Mouse (Mus musculus): Measurements from ENCODE around the gene Pla2g16.

Gene Pla2g16

DNA sequence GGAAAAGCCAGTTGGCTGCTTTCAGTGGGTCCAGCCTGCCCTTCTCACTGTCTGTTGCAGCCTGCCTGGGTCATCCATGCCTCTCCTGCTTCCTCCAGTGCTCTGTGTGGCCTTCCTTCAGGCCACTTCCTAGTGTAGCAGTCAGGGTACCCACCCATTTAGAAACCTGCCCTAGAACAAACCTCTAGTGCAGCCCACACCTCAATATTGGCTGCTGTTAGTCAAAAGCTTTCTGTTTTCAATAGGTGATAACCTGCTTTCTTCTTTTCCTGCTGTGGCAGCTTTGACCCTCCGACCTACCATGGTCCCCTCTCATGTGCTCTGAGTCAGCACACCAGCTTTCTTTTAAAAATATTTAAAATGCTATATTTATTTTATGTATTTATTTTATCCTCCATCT lies 7.2 kb downstream of the Pla2g16 start:
- DNase-seq (ENCODE audit: low read depth) = no peak

GRCm38 (mm10) chr19:7566826-7567225 lies 9.6 kb downstream of the Pla2g16 start:
- DNase-seq (ENCODE audit: low read depth) = no peak

DNA sequence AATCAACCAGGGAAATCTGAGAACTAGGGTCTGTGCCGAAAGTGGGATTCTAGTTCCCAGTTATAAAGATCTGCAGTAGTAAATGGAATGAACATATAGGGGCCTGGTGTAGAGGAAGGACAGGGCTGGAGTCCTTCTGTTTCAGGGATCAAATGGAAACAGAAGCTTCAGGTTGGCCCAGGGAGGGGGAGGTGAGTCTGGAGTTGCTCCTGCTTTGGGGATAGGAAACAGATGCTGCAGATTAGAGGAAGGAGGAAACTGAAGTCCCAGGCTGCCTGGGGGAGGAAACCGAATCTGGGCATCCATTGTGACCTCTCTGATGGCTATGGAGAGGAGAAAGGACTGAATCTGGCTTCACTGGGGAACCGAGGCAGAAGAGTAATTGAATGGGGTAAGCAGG lies 11.1 kb downstream of the Pla2g16 start:
- no peak for DNase-seq (ENCODE audit: low read depth)

GRCm38 (mm10) chr19:7569650-7570049 lies 12.4 kb downstream of the Pla2g16 start:
- no peak for DNase-seq (ENCODE audit: low read depth)

- DNase-seq (ENCODE audit: low read depth) = no peak
Observed at GRCm38 (mm10) chr19:7576180-7576579, 18.9 kb downstream of the Pla2g16 start.

- DNase-seq (ENCODE audit: low read depth) = no peak
Observed at GRCm38 (mm10) chr19:7577710-7578109, 20.5 kb downstream of the Pla2g16 start.

GRCm38 (mm10) chr19:7581042-7581441 lies 23.8 kb downstream of the Pla2g16 start:
- DNase-seq (ENCODE audit: low read depth) = no peak

DNA sequence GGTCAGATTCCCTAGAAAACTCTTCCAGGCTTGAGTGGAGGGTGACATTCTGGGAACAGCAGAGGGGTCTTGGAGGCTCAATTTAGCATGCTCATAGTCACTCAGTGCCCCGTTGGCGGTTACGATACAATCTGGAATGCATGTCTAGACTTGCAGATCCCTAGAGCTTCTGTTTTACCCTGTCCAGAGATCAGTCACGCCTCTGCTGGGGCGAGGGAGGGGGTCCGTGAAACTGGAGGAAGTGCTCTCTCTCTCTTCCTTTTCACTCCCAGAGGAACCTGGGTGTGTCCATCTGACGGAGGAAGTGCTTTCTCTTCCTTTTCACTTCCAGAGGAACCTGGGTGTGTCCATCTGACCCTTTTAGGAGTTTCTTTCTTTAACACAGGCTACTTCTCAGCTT lies 25.8 kb downstream of the Pla2g16 start:
- no peak for DNase-seq (ENCODE audit: low read depth)

DNA sequence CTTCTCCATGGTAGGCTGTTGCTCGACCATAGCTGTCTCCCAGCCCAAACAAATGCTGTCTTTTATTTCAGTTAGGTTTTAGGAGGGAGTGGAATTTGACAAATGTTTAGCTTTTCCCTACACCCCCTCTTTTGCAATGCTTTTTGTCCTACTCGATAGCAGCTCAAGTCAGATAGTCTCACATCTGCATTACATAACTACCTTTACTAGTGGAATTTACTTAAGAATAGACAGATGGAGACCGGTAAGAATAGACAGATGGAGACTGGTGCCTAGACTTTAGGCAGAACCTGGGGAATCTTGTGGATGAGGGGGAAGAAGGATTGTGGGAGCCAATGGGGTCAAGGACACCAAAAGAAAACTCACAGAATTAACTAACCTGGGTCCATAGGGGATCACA lies 26.3 kb downstream of the Pla2g16 start:
- DNase-seq (ENCODE audit: low read depth) = no peak

- DNase-seq (ENCODE audit: low read depth) = no peak
Observed at GRCm38 (mm10) chr19:7585279-7585678, 28.0 kb downstream of the Pla2g16 start.

DNA sequence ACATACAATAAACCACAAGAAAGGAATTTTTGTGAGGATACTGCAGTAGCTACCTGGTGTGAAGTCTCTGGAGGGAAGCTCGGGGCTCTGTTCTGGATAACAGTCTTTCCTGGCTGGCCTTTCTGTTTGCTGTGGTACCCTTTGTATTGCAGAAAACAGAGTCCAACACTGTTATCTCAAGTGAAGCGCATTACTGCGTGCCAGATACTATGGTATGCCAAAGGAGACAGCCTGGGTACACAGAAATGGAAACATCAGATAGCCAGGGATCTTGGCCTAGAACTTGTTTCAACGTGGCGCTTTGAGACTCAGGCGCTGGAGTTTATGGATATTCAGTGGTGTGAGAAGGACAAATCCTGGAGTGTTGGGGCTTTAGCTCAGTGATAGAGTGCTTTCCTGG lies 28.5 kb downstream of the Pla2g16 start:
- DNase-seq (ENCODE audit: low read depth) = no peak

- DNase-seq (ENCODE audit: low read depth) = no peak
Observed at GRCm38 (mm10) chr19:7590795-7591194, 33.5 kb downstream of the Pla2g16 start.

GRCm38 (mm10) chr19:7592018-7592417 lies 34.8 kb downstream of the Pla2g16 start:
- DNase-seq (ENCODE audit: low read depth) = no peak

DNA sequence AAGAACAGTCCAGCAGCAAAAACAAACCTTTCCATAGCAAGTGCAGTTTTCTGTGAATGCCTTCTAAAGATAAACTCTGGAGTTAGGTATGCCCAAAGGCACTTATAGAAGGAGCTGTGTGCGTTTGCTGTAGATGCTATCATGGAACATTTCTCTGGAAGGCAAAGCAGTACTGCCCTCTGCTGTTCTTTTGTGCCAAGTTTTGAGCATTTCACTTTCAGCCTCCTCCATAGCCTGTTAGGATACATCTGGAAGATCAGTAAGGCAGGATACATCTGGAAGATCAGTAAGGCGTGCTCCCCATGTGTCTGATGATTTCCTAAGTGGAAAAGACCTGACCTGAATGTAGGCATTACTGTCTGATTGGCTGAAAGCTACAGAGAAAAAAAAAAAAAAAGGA lies 38.3 kb downstream of the Pla2g16 start:
- DNase-seq (ENCODE audit: low read depth) = peak; percentile 20

DNA sequence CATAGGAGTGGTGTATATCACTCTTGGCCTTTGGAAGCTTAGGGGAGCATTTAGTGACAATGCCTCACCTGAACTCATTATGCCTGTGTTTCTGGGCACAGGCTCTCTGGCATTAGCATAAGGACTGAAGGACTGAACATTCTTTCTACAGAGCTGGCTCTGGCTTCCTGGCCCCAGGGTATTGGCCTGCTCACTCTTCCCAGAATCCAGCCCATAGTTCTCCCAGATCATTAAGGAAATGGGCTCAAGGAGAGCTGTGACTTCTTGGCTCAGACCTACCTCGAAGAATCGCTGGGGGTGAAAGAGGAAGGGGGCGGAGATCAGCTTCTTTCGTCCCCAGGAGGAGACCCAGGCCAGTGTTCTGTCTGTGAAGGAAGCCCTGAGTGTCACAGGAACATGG lies 41.2 kb downstream of the Pla2g16 start:
- DNase-seq (ENCODE audit: low read depth) = no peak

GRCm38 (mm10) chr19:7601551-7601950 lies 44.3 kb downstream of the Pla2g16 start:
- no peak for DNase-seq (ENCODE audit: low read depth)

- no peak for DNase-seq (ENCODE audit: low read depth)
Observed at GRCm38 (mm10) chr19:7604107-7604506, 46.8 kb downstream of the Pla2g16 start.

DNA sequence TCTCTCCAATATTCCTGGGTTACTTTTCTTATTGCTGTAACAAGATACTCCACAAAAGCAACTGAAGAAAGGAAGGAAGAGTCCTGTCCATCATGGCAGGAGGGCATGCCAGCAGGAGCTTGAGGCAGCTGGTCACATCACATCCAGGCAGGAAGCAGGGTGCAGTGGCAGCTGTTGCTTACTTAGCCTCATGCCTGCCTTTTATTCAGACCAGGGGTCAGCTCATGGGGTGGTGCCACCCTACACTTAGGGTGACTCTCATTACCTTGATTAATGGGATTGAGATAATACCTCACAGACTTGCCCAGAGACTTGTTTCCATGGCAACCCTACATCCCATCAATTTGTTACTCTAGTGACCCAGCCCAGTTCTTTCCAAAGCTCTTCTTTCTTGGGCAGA lies 47.8 kb downstream of the Pla2g16 start:
- DNase-seq (ENCODE audit: low read depth) = no peak

GRCm38 (mm10) chr19:7605930-7606783 lies 48.9 kb downstream of the Pla2g16 start:
- DNase-seq (ENCODE audit: low read depth) = no peak

- DNase-seq (ENCODE audit: low read depth) = no peak
Observed at GRCm38 (mm10) chr19:7606801-7607689, 49.8 kb downstream of the Pla2g16 start, which contains the start of gene Lgals12. Lgals12 (minus strand) TSS chr19:7607193.

- DNase-seq (ENCODE audit: low read depth) = no peak
Observed at GRCm38 (mm10) chr19:7607690-7608201, 50.5 kb downstream of the Pla2g16 start.

GRCm38 (mm10) chr19:7611942-7612757 lies 54.9 kb downstream of the Pla2g16 start, which contains the start of gene Hrasls5:
Hrasls5 (plus strand) TSS chr19:7612541.
- no peak for DNase-seq (ENCODE audit: low read depth)

Measured in c-Kit-positive CD71-negative TER-119-negative erythroid progenitor cells, embryonic 14.5 days (primary cell).